ENCODE assay signal across 8 mouse cellular contexts in the genomic region with DNA sequence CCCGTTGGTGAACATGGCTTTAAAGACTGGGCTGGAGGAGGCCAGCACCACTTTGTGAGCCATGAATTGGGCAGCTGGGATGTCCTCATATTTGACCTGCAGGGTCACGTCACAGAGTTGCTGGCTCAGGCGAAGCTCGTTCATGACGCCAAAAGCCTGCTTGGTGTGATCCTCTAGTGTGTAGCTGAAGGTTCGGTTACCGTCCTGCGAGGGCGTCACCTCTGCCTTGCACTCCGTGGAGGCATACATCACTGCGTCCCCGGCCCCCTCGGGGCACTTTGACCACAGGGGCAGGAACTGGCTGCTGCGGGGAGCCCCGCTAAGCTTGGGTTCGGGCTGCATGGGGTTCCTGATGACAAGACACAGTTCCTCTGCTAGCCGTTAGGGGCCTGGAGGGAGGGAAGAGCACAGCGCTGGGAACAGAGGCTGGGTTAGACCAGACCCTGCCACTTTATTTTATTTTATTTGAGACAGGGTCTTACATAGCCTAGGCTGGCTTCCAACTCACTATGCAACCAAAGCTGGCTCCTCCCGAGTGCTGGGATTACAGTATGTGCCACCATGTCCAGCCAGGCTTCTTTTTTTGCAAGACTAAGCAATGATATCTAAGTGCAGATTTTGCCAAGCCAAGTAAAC. TPM values are rescaled to one million over a fixed set of nuclear protein-coding genes. Genes with fewer than 3 reads are reported as not detected.
DNase-seq lines count a peak whose midpoint lies in the region; ATAC-seq and TF ChIP-seq lines count a peak whose summit lies in the region.

No protein-coding gene starts in this region.

- intact Hi-C loops in left cerebral cortex, postnatal 4 days (cut with DNase I), result no loop called here
- intact Hi-C loops in left cerebral cortex, postnatal 14 days (cut with DNase I), result loop anchor here (10.0 kb wide), 1 partner anchor 117 kb away; no protein-coding TSS in a partner anchor

- peak overlapping the region; percentile 80 for H3K4me3 ChIP-seq in embryonic fibroblast, embryonic 13.5 days (ENCODE audit: insufficient read depth, low read length)
- H3K4me3 ChIP-seq in hindbrain, embryonic 15.5 days, result peak overlapping the region; percentile 72
- peak overlapping the region; percentile 90 for H3K4me3 ChIP-seq in lung, postnatal 0 days (ENCODE audit: low read depth, low read length)
- H3K4me3 ChIP-seq in small intestine, adult 2 months (ENCODE audit: low read depth, low read length), result peak overlapping the region; percentile 85

- WGBS in hindbrain, embryonic 15.5 days, result 14% methylated on average over 19 of the region's 19 CpGs
- WGBS in lung, postnatal 0 days, result 12% methylated on average over 19 of the region's 19 CpGs
- 17% methylated on average over 19 of the region's 19 CpGs for WGBS in small intestine, adult 2 months

- peak overlapping the region; percentile 54 for H3K27ac ChIP-seq in embryonic fibroblast, embryonic 13.5 days (ENCODE audit: insufficient read depth, low read length)
- peak overlapping the region; percentile 87 for H3K27ac ChIP-seq in hindbrain, embryonic 15.5 days (replicated peaks)
- H3K27ac ChIP-seq in lung, postnatal 0 days (ENCODE audit: low read length), result peak overlapping the region; percentile 89
- H3K27ac ChIP-seq in small intestine, adult 2 months (ENCODE audit: insufficient read depth, low read depth, low read length), result peak overlapping the region; percentile 83

- peak; percentile 17; the same call in 1 of the 2 replicates for ATAC-seq in hindbrain, embryonic 15.5 days (ENCODE audit: low FRiP score, low read depth)
- no peak for ATAC-seq in lung, postnatal 0 days

- no peak for TF ChIP-seq POLR2A in embryonic fibroblast, embryonic 13.5 days (IDR thresholded peaks at IDR 0.05; ENCODE audit: low read depth, low read length)
- no peak for TF ChIP-seq POLR2A in small intestine, adult 2 months (IDR thresholded peaks at IDR 0.05; ENCODE audit: low read depth, low read length)

- H3K36me3 ChIP-seq in hindbrain, embryonic 15.5 days, result peaks cover 14% of the 10 kb centered on the region
- H3K36me3 ChIP-seq in lung, postnatal 0 days (ENCODE audit: insufficient read depth, low read length), result no peaks in the 10 kb centered on the region; the same call in 1 of the 2 replicates
- peaks cover 18% of the 10 kb centered on the region for H3K36me3 ChIP-seq in small intestine, adult 2 months (ENCODE audit: control insufficient read depth, insufficient read depth, low read length)

- no peaks in the 10 kb centered on the region for H3K9me3 ChIP-seq in hindbrain, embryonic 15.5 days
- no peaks in the 10 kb centered on the region for H3K9me3 ChIP-seq in lung, postnatal 0 days (ENCODE audit: low read length)

- no peak for TF ChIP-seq EP300 in lung, postnatal 0 days (IDR thresholded peaks at IDR 0.05)

- DNase-seq in left cerebral cortex, postnatal 4 days, result peak; percentile 47
- DNase-seq in left cerebral cortex, postnatal 14 days (ENCODE audit: low spot score in 2 of 2), result no peak
- DNase-seq in adrenal gland, postnatal 14 days, result peak; percentile 61
- DNase-seq in lung, postnatal 0 days (ENCODE audit: low spot score), result peak; percentile 46
- no peak for DNase-seq in layer of hippocampus, adult 9-10 months (ENCODE audit: low spot score)

- peaks cover 5% of the 10 kb centered on the region; the same call in 1 of the 2 replicates for H3K27me3 ChIP-seq in hindbrain, embryonic 15.5 days
- no peaks in the 10 kb centered on the region for H3K27me3 ChIP-seq in lung, postnatal 0 days (replicated peaks; ENCODE audit: insufficient read depth, low read length)
- no peaks in the 10 kb centered on the region for H3K27me3 ChIP-seq in small intestine, adult 2 months (ENCODE audit: control insufficient read depth, insufficient read depth, low read length)

- TF ChIP-seq CTCF in embryonic fibroblast, embryonic 13.5 days (IDR thresholded peaks at IDR 0.05; ENCODE audit: borderline replicate concordance, insufficient read depth, low read length), result no peak
- TF ChIP-seq CTCF in lung, postnatal 0 days (IDR thresholded peaks at IDR 0.05), result peak; percentile 55
- no peak for TF ChIP-seq CTCF in small intestine, adult 2 months (IDR thresholded peaks at IDR 0.05; ENCODE audit: extremely low read depth, insufficient read length, insufficient replicate concordance, low read depth, low read length)

- peak overlapping the region; percentile 96 for H3K9ac ChIP-seq in hindbrain, embryonic 15.5 days
- H3K9ac ChIP-seq in lung, postnatal 0 days (replicated peaks; ENCODE audit: low read depth), result peak overlapping the region; percentile 77

- H3K4me1 ChIP-seq in embryonic fibroblast, embryonic 13.5 days (ENCODE audit: control insufficient read depth, insufficient read depth, low read length), result no peaks in the 10 kb centered on the region
- peaks cover 36% of the 10 kb centered on the region for H3K4me1 ChIP-seq in hindbrain, embryonic 15.5 days (replicated peaks)
- peaks cover 11% of the 10 kb centered on the region for H3K4me1 ChIP-seq in lung, postnatal 0 days (ENCODE audit: insufficient read depth, low read depth, low read length)
- H3K4me1 ChIP-seq in small intestine, adult 2 months (ENCODE audit: control insufficient read depth, insufficient read depth, insufficient read length, low read length), result peaks cover 17% of the 10 kb centered on the region

- H3K4me2 ChIP-seq in hindbrain, embryonic 15.5 days, result peak overlapping the region; percentile 66
- H3K4me2 ChIP-seq in lung, postnatal 0 days (replicated peaks; ENCODE audit: low read depth, low read length), result peak overlapping the region; percentile 64

RNA-seq across cellular contexts. Expression of a gene that starts 1.7 kb away (rescaled TPM):
- 10 to 100 TPM; 49.0 to 50.8 TPM for total RNA-seq in left cerebral cortex, postnatal 4 days (2021)
- total RNA-seq in left cerebral cortex, postnatal 14 days (2021), result 10 to 100 TPM; 47.2 to 50.5 TPM
- total RNA-seq in adrenal gland, postnatal 14 days (2021), result 42.0 and 42.4 TPM in 2 replicates
- 23.2 and 27.4 TPM in 2 replicates for polyA plus RNA-seq in embryonic fibroblast, embryonic 13.5 days (2011; ENCODE audit: insufficient read length, low read depth, missing spikeins)
- polyA plus RNA-seq in hindbrain, embryonic 15.5 days (2015; fragmentation: Nextera tagmentation; extraction: Ambion mirVana), result 66.7 and 68.2 TPM in 2 replicates
- 44.7 and 45.9 TPM in 2 replicates for polyA plus RNA-seq in lung, postnatal 0 days (2015; fragmentation: Nextera tagmentation; extraction: Ambion mirVana)
- polyA plus RNA-seq in small intestine, adult 2 months (2012; rRNA removed), result 56.6 and 103 TPM in 2 replicates

RNA-seq across cellular contexts. Expression of a gene that starts 10.8 kb away (rescaled TPM):
- 1 to 10 TPM; 2.5 to 2.8 TPM for total RNA-seq in left cerebral cortex, postnatal 4 days (2021)
- total RNA-seq in left cerebral cortex, postnatal 14 days (2021), result 1 to 10 TPM; 3.4 to 5.2 TPM
- total RNA-seq in adrenal gland, postnatal 14 days (2021), result 1.8 and 2.3 TPM in 2 replicates
- not detected in 2 replicates for polyA plus RNA-seq in embryonic fibroblast, embryonic 13.5 days (2011; ENCODE audit: insufficient read length, low read depth, missing spikeins)
- polyA plus RNA-seq in hindbrain, embryonic 15.5 days (2015; fragmentation: Nextera tagmentation; extraction: Ambion mirVana), result 4.1 and 4.6 TPM in 2 replicates
- polyA plus RNA-seq in lung, postnatal 0 days (2015; fragmentation: Nextera tagmentation; extraction: Ambion mirVana), result 0.12 and 0.13 TPM in 2 replicates
- 0.08 and 0.18 TPM in 2 replicates for polyA plus RNA-seq in small intestine, adult 2 months (2012; rRNA removed)

RNA-seq across cellular contexts. Expression of a gene that starts 27.6 kb away (rescaled TPM):
- 10 to 100 TPM; 26.3 to 31.0 TPM for total RNA-seq in left cerebral cortex, postnatal 4 days (2021)
- total RNA-seq in left cerebral cortex, postnatal 14 days (2021), result 10 to 100 TPM; 35.3 to 37.5 TPM
- total RNA-seq in adrenal gland, postnatal 14 days (2021), result 45.9 and 46.9 TPM in 2 replicates
- polyA plus RNA-seq in embryonic fibroblast, embryonic 13.5 days (2011; ENCODE audit: insufficient read length, low read depth, missing spikeins), result 5.3 and 8.2 TPM in 2 replicates
- 47.6 and 53.7 TPM in 2 replicates for polyA plus RNA-seq in hindbrain, embryonic 15.5 days (2015; fragmentation: Nextera tagmentation; extraction: Ambion mirVana)
- 36.4 and 40.0 TPM in 2 replicates for polyA plus RNA-seq in lung, postnatal 0 days (2015; fragmentation: Nextera tagmentation; extraction: Ambion mirVana)
- 70.1 and 144 TPM in 2 replicates for polyA plus RNA-seq in small intestine, adult 2 months (2012; rRNA removed)

RNA-seq across cellular contexts. Expression of a gene that starts 50.3 kb away (rescaled TPM):
- total RNA-seq in left cerebral cortex, postnatal 4 days (2021), result 10 to 100 TPM; 46.7 to 49.2 TPM
- total RNA-seq in left cerebral cortex, postnatal 14 days (2021), result 10 to 100 TPM; 31.9 to 32.3 TPM
- total RNA-seq in adrenal gland, postnatal 14 days (2021), result 27.2 and 36.8 TPM in 2 replicates
- polyA plus RNA-seq in embryonic fibroblast, embryonic 13.5 days (2011; ENCODE audit: insufficient read length, low read depth, missing spikeins), result 24.9 and 28.9 TPM in 2 replicates
- polyA plus RNA-seq in hindbrain, embryonic 15.5 days (2015; fragmentation: Nextera tagmentation; extraction: Ambion mirVana), result 14.9 and 15.7 TPM in 2 replicates
- polyA plus RNA-seq in lung, postnatal 0 days (2015; fragmentation: Nextera tagmentation; extraction: Ambion mirVana), result 8.9 and 11.9 TPM in 2 replicates
- polyA plus RNA-seq in small intestine, adult 2 months (2012; rRNA removed), result 9.1 and 9.6 TPM in 2 replicates

RNA-seq across cellular contexts. Expression of a gene that starts 53.7 kb away (rescaled TPM):
- total RNA-seq in left cerebral cortex, postnatal 4 days (2021), result 10 to 100 TPM; 58.3 to 63.6 TPM
- total RNA-seq in left cerebral cortex, postnatal 14 days (2021), result 10 to 100 TPM; 57.5 to 62.9 TPM
- 17.9 and 22.5 TPM in 2 replicates for total RNA-seq in adrenal gland, postnatal 14 days (2021)
- 13.0 and 16.5 TPM in 2 replicates for polyA plus RNA-seq in embryonic fibroblast, embryonic 13.5 days (2011; ENCODE audit: insufficient read length, low read depth, missing spikeins)
- 108 and 111 TPM in 2 replicates for polyA plus RNA-seq in hindbrain, embryonic 15.5 days (2015; fragmentation: Nextera tagmentation; extraction: Ambion mirVana)
- polyA plus RNA-seq in lung, postnatal 0 days (2015; fragmentation: Nextera tagmentation; extraction: Ambion mirVana), result 33.9 and 34.9 TPM in 2 replicates
- 11.0 and 27.1 TPM in 2 replicates for polyA plus RNA-seq in small intestine, adult 2 months (2012; rRNA removed)

Comparison
In these comparisons a context has a peak if more than half of its experiments do, and no peak if none do; other contexts are left out.
1. DNase-seq: peak in left cerebral cortex, postnatal 4 days (single experiment), adrenal gland, postnatal 14 days (single experiment) and lung, postnatal 0 days (single experiment); none in left cerebral cortex, postnatal 14 days (0 of 2) and layer of hippocampus, adult 9-10 months (single experiment).
2. Peak in every context shown above with its lines, with median percentiles within 50 percentile points of each other: H3K27ac ChIP-seq and H3K4me3 ChIP-seq.